Mouse (Mus musculus): ENCODE measurements at regions not wholly inside any gene's neighbourhood (a gene's known extent, or its start where the extent isn't known, plus 50 kb on each side); places are given as distances from the start of the nearest gene placed in this dataset.
A peak's percentile ranks its signal among the peaks of the same experiment; 100 is the strongest.

DNA sequence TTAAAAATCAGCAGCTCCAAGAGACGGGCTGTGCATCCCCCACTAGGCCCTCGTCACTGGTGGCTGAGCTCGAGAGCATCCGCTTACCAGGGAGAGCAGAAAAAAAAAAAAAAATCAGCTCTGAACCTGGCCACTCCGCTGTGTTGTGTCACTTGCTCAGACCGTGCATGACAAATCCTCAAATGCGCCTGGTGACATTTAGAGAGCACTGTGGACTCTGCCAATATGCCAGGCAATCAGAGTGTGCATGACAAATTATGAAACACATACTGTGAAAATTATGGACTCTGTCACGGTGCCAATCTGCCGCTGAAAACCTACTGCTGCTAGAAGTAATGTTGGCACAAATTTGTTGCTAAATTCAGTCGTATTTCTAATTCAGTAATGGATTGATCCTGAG lies 797.4 kb downstream of the Robo1 start:
- Histone ChIP-seq H3K27ac (peak overlapping the region; percentile 60), H3K36me3 (no peaks in the 10 kb centered on the region), H3K4me3 (replicated peaks) (no peak overlapping the region), H3K9me3 (no peaks in the 10 kb centered on the region), H3K4me2 (replicated peaks) (no peak overlapping the region), H3K27me3 (no peaks in the 10 kb centered on the region), H3K4me1 (replicated peaks) (peaks cover 23% of the 10 kb centered on the region), H3K9ac (replicated peaks) (no peak overlapping the region)
- 53% methylated on average over 10 of the region's 10 CpGs for WGBS
- peak; percentile 88 for ATAC-seq

DNA sequence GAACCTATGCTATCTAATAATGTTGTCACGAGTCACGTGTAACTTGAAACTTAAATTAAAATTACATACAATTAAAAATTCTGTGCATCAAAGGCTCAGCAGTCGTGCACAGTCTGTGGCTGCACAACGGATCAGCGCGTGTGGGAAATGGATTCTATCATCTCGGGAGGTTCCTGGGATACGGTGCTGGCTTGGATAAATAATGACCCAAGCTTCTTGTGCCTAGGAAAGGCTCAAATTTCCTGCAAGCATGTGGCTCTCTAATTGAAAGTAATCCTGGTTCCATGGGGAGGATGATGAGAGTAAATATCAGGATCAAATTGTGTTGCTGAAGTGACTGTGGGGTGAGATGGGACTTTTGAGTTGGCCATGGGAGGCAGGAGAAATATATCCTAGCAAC lies 792.2 kb downstream of the Robo1 start:
- H3K27ac ChIP-seq, result no peak overlapping the region
- no peaks in the 10 kb centered on the region for H3K9me3 ChIP-seq
- 67% methylated on average over 8 of the region's 8 CpGs for WGBS

DNA sequence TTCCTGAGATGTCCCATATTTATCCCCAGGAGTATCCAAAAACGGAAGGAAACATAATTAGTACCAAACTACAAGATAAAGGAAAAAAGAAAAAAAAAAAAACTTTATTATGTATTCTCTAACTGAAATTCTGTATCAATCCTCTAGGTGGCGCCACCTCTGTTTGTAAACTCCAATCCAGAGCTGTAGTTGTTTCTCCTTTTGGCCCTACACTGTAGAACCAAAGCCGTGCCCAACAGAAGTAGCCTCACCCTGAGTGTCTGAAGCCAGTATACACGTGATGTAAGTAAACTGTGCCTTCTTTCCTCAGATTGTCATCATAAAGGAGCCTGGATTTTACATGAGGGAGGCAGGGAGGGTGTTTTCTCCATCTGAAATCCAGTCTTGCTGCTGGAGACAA lies 790.7 kb downstream of the Robo1 start:
- Histone ChIP-seq H3K27ac (no peak overlapping the region), H3K9ac (replicated peaks) (no peak overlapping the region)
- no peak; the same call in 1 of the 2 replicates for ATAC-seq

More for the DNA sequence above, 792.2 kb downstream of the Robo1 start:
- no peaks in the 10 kb centered on the region for H3K27me3 ChIP-seq
- no peak overlapping the region for H3K9ac ChIP-seq (replicated peaks)
- no peak for ATAC-seq
- H3K4me3 ChIP-seq (replicated peaks), result no peak overlapping the region
- no peaks in the 10 kb centered on the region for H3K36me3 ChIP-seq
- H3K4me1 ChIP-seq (replicated peaks), result peaks cover 36% of the 10 kb centered on the region
- H3K4me2 ChIP-seq (replicated peaks), result no peak overlapping the region

DNA sequence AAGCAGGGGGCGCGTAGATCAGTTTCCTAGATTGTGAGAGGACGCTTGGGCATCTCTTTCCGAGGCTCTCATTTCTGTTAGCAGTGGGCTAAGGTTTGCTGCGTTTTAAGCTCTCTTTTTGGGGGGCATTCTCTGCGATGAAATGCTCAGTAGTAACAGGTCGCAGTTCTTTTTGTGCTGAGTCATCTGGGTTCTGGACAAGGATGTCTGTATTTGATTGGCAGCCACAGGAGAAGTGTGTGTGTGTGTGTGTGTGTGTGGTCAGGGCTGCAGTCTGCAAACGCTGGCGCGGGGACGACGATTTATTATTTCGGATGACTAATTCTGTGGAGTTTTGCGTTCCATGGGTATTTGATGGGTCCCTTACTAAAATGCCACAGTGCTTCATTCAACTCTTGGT lies 789.1 kb downstream of the Robo1 start:
- H3K9ac ChIP-seq (replicated peaks), result no peak overlapping the region

More for the DNA sequence above, 790.7 kb downstream of the Robo1 start:
- H3K27me3 ChIP-seq, result no peaks in the 10 kb centered on the region
- no peaks in the 10 kb centered on the region for H3K36me3 ChIP-seq
- H3K4me3 ChIP-seq (replicated peaks), result no peak overlapping the region
- H3K9me3 ChIP-seq, result no peaks in the 10 kb centered on the region
- 21% methylated on average over 4 of the region's 4 CpGs for WGBS
- H3K4me2 ChIP-seq (replicated peaks), result no peak overlapping the region
- H3K4me1 ChIP-seq (replicated peaks), result peaks cover 27% of the 10 kb centered on the region

DNA sequence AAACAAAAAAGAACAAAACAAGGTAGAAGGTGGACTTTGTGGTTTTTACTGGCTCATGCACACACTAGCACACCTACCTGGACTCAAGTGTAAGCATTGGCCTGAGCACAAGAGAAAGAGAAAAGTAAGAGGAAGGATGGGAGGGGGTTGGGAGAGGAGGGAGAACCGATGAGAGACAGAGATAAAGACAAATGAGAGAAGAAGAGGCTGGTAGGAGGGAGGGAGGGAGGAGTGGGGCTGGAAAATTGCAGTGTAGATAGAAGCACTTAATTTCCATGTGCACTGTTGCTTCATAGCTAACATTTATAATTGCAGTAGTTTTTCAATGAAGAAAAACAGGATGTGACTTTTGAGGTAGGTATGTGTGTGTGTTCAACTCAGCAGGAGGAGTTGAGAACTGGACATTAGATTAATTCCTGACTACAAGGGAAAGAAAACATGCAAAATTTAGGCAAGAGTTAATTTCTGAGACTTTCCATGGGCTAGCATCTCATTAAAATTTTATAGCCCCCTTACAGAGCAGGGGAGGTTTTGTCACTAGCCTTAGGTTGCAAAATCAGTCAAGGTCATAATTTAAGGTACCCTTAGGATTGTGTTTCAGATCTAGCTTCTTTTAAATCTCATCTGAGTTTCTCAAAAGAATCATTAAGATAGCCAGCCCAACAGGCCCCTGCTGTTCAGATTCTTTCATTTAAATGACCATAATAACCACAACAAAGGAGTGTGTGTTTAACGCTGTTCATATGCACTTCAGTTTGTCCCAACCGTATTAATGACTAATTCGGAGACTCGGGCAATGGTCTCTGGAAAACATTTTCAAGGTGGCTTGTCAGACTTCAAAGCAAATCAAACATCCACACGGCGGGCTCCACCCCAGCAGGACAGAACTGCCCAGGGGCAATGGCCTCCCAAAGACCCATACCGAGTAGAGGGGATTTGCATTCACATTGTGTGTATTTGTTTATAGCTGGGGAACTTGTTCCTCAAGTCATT lies 788.3 kb downstream of the Robo1 start:
- Histone ChIP-seq H3K9ac (replicated peaks) (no peak overlapping the region), H3K9me3 (no peaks in the 10 kb centered on the region), H3K4me1 (replicated peaks) (peaks cover 31% of the 10 kb centered on the region), H3K27ac (no peak overlapping the region), H3K27me3 (no peaks in the 10 kb centered on the region), H3K4me2 (replicated peaks) (peak overlapping the region; percentile 25; the same call in 1 of the 2 replicates), H3K4me3 (replicated peaks) (no peak overlapping the region), H3K36me3 (no peaks in the 10 kb centered on the region)
- ATAC-seq, result peak; percentile 77; the same call in 1 of the 2 replicates
- 6% methylated on average over 8 of the region's 8 CpGs for WGBS

More for the DNA sequence above, 789.1 kb downstream of the Robo1 start:
- Histone ChIP-seq H3K4me2 (replicated peaks) (peak overlapping the region; percentile 25), H3K4me3 (replicated peaks) (no peak overlapping the region), H3K4me1 (replicated peaks) (peaks cover 31% of the 10 kb centered on the region), H3K27me3 (no peaks in the 10 kb centered on the region), H3K9me3 (no peaks in the 10 kb centered on the region), H3K36me3 (no peaks in the 10 kb centered on the region), H3K27ac (0 out of 2 replicates have a peak overlapping the region, but pooled peaks have one; percentile 17)
- WGBS, result 23% methylated on average over 14 of the region's 14 CpGs
- ATAC-seq, result no peak

Data from midbrain, embryonic 13.5 days (tissue).